Mouse (Mus musculus): ENCODE data around the gene Ccnd2. TPM values are rescaled to one million over a fixed set of nuclear protein-coding genes. Genes with fewer than 3 reads are reported as not detected.

Gene Ccnd2
- polyA plus RNA-seq, 1 experiment from 2014 or later: 433 TPM

GRCm38 (mm10) chr6:127177441-127177840, 25.4 kb upstream of the Ccnd2 start:
- Histone ChIP-seq H3K4me1 (replicated peaks; ENCODE audit: control insufficient read depth, insufficient read depth) (0 out of 2 replicates have a peak, but pooled peaks cover 3% of the 10 kb centered on the region), H3K4me2 (replicated peaks; ENCODE audit: low read depth) (no peak overlapping the region), H3K27me3 (ENCODE audit: control insufficient read depth, insufficient read depth, low read length) (no peaks in the 10 kb centered on the region), H3K9me3 (ENCODE audit: control insufficient read depth, low read length) (no peaks in the 10 kb centered on the region), H3K27ac (replicated peaks) (no peak overlapping the region), H3K9ac (ENCODE audit: low read length) (no peak overlapping the region), H3K36me3 (ENCODE audit: control insufficient read depth, insufficient read depth, low read length) (no peaks in the 10 kb centered on the region), H3K4me3 (ENCODE audit: low read depth, low read length) (no peak overlapping the region)
- WGBS: 44% methylated on average over 4 of the region's 4 CpGs
- ATAC-seq (ENCODE audit: low FRiP score, low TSS enrichment): peak; percentile 34; the same call in 1 of the 2 replicates
- TF ChIP-seq EP300 (optimal IDR thresholded peaks at IDR 0.05) (no peak), CTCF (IDR thresholded peaks at IDR 0.05; ENCODE audit: low read depth) (no peak)
- DNase-seq (ENCODE audit: low spot score): no peak

- no peaks in the 10 kb centered on the region for H3K27me3 ChIP-seq (ENCODE audit: control insufficient read depth, insufficient read depth, low read length)
- H3K27ac ChIP-seq (replicated peaks): no peak overlapping the region
- no peak overlapping the region for H3K4me3 ChIP-seq (ENCODE audit: low read depth, low read length)
- 0 out of 2 replicates have a peak, but pooled peaks cover 3% of the 10 kb centered on the region for H3K4me1 ChIP-seq (replicated peaks; ENCODE audit: control insufficient read depth, insufficient read depth)
- H3K9ac ChIP-seq (ENCODE audit: low read length): no peak overlapping the region
- 83% methylated on average over 11 of the region's 11 CpGs for WGBS
- no peak for ATAC-seq (ENCODE audit: low FRiP score, low TSS enrichment)
- H3K4me2 ChIP-seq (replicated peaks; ENCODE audit: low read depth): no peak overlapping the region
- TF ChIP-seq CTCF (IDR thresholded peaks at IDR 0.05; ENCODE audit: low read depth) (no peak), EP300 (optimal IDR thresholded peaks at IDR 0.05) (no peak)
- H3K36me3 ChIP-seq (ENCODE audit: control insufficient read depth, insufficient read depth, low read length): no peaks in the 10 kb centered on the region
- H3K9me3 ChIP-seq (ENCODE audit: control insufficient read depth, low read length): no peaks in the 10 kb centered on the region
- DNase-seq (ENCODE audit: low spot score): no peak
Measured at GRCm38 (mm10) chr6:127172461-127172860, 20.5 kb upstream of the Ccnd2 start.

GRCm38 (mm10) chr6:127170734-127171133, 18.7 kb upstream of the Ccnd2 start:
- 78% methylated on average over 8 of the region's 8 CpGs for WGBS
- Histone ChIP-seq H3K27ac (replicated peaks) (no peak overlapping the region), H3K4me3 (ENCODE audit: low read depth, low read length) (no peak overlapping the region), H3K4me2 (replicated peaks; ENCODE audit: low read depth) (no peak overlapping the region), H3K36me3 (ENCODE audit: control insufficient read depth, insufficient read depth, low read length) (no peaks in the 10 kb centered on the region), H3K27me3 (ENCODE audit: control insufficient read depth, insufficient read depth, low read length) (no peaks in the 10 kb centered on the region), H3K9ac (ENCODE audit: low read length) (no peak overlapping the region), H3K9me3 (ENCODE audit: control insufficient read depth, low read length) (no peaks in the 10 kb centered on the region), H3K4me1 (replicated peaks; ENCODE audit: control insufficient read depth, insufficient read depth) (no peaks in the 10 kb centered on the region)
- ATAC-seq (ENCODE audit: low FRiP score, low TSS enrichment): no peak
- no peak for DNase-seq (ENCODE audit: low spot score)
- TF ChIP-seq CTCF (IDR thresholded peaks at IDR 0.05; ENCODE audit: low read depth) (no peak), EP300 (optimal IDR thresholded peaks at IDR 0.05) (no peak)

- Histone ChIP-seq H3K4me1 (replicated peaks; ENCODE audit: control insufficient read depth, insufficient read depth) (no peaks in the 10 kb centered on the region), H3K9me3 (ENCODE audit: control insufficient read depth, low read length) (no peaks in the 10 kb centered on the region), H3K36me3 (ENCODE audit: control insufficient read depth, insufficient read depth, low read length) (no peaks in the 10 kb centered on the region), H3K27ac (replicated peaks) (no peak overlapping the region), H3K4me3 (ENCODE audit: low read depth, low read length) (no peak overlapping the region), H3K27me3 (ENCODE audit: control insufficient read depth, insufficient read depth, low read length) (no peaks in the 10 kb centered on the region), H3K4me2 (replicated peaks; ENCODE audit: low read depth) (no peak overlapping the region), H3K9ac (ENCODE audit: low read length) (no peak overlapping the region)
- no peak for ATAC-seq (ENCODE audit: low FRiP score, low TSS enrichment)
- TF ChIP-seq EP300 (optimal IDR thresholded peaks at IDR 0.05): no peak
- TF ChIP-seq CTCF (IDR thresholded peaks at IDR 0.05; ENCODE audit: low read depth): no peak
- 68% methylated on average over 4 of the region's 4 CpGs for WGBS
- no peak for DNase-seq (ENCODE audit: low spot score)
Measured at GRCm38 (mm10) chr6:127165663-127166062, 13.7 kb upstream of the Ccnd2 start.

- no peak for TF ChIP-seq EP300 (optimal IDR thresholded peaks at IDR 0.05)
- TF ChIP-seq CTCF (IDR thresholded peaks at IDR 0.05; ENCODE audit: low read depth): no peak
- Histone ChIP-seq H3K4me3 (ENCODE audit: low read depth, low read length) (no peak overlapping the region), H3K9me3 (ENCODE audit: control insufficient read depth, low read length) (no peaks in the 10 kb centered on the region), H3K36me3 (ENCODE audit: control insufficient read depth, insufficient read depth, low read length) (no peaks in the 10 kb centered on the region), H3K27me3 (ENCODE audit: control insufficient read depth, insufficient read depth, low read length) (no peaks in the 10 kb centered on the region), H3K4me1 (replicated peaks; ENCODE audit: control insufficient read depth, insufficient read depth) (no peaks in the 10 kb centered on the region), H3K4me2 (replicated peaks; ENCODE audit: low read depth) (no peak overlapping the region), H3K27ac (replicated peaks) (no peak overlapping the region), H3K9ac (ENCODE audit: low read length) (no peak overlapping the region)
- peak; percentile 49; the same call in 1 of the 2 replicates for ATAC-seq (ENCODE audit: low FRiP score, low TSS enrichment)
- no peak for DNase-seq (ENCODE audit: low spot score)
- 12% methylated on average over 6 of the region's 6 CpGs for WGBS
Measured at GRCm38 (mm10) chr6:127162842-127163241, 10.8 kb upstream of the Ccnd2 start.

GRCm38 (mm10) chr6:127157321-127157720, 5.3 kb upstream of the Ccnd2 start:
- 57% methylated on average over 1 of the region's 1 CpGs for WGBS
- H3K27ac ChIP-seq (replicated peaks): no peak overlapping the region
- H3K27me3 ChIP-seq (ENCODE audit: control insufficient read depth, insufficient read depth, low read length): no peaks in the 10 kb centered on the region
- TF ChIP-seq EP300 (optimal IDR thresholded peaks at IDR 0.05): no peak
- no peak for TF ChIP-seq CTCF (IDR thresholded peaks at IDR 0.05; ENCODE audit: low read depth)
- ATAC-seq (ENCODE audit: low FRiP score, low TSS enrichment) (no peak), DNase-seq (ENCODE audit: low spot score) (no peak)
- no peak overlapping the region for H3K4me2 ChIP-seq (replicated peaks; ENCODE audit: low read depth)
- H3K36me3 ChIP-seq (ENCODE audit: control insufficient read depth, insufficient read depth, low read length): no peaks in the 10 kb centered on the region
- H3K4me3 ChIP-seq (ENCODE audit: low read depth, low read length): no peak overlapping the region
- H3K9ac ChIP-seq (ENCODE audit: low read length): no peak overlapping the region
- no peaks in the 10 kb centered on the region for H3K9me3 ChIP-seq (ENCODE audit: control insufficient read depth, low read length)
- H3K4me1 ChIP-seq (replicated peaks; ENCODE audit: control insufficient read depth, insufficient read depth): peaks cover 6% of the 10 kb centered on the region; the same call in 1 of the 2 replicates
